Mouse (Mus musculus) bone marrow, adult 2 months (tissue): ENCODE results near the gene Prr5.

Experiments used
- CTCF ChIP-seq: fragments of 200-500 bp; IDR thresholded peaks from 2 replicates; pipeline ENCODE4 v1.5.1; 2011; ENCODE audit warnings: low read length, control low read depth; ENCODE audit not compliant: control insufficient read depth, insufficient read depth
- POLR2A ChIP-seq: fragments of 200-500 bp; IDR thresholded peaks from 2 replicates; pipeline ENCODE4 v1.6.1; 2011; ENCODE audit warnings: low read depth, mild to moderate bottlenecking, control low read depth, low read length, borderline replicate concordance; ENCODE audit not compliant: control insufficient read depth

- TF ChIP-seq POLR2A (no peak), CTCF (no peak)
Measured at GRCm38 (mm10) chr15:84741573-84741972, 72.2 kb downstream of the Prr5 start.
